Mouse (Mus musculus): ENCODE measurements around the gene Zbtb16. TPM values are rescaled to one million over a fixed set of nuclear protein-coding genes. Genes with fewer than 3 reads are reported as not detected.
A peak's percentile ranks its signal among the peaks of the same experiment; 100 is the strongest.

Zbtb16 gene
- polyA plus RNA-seq, 1 experiment from 2014 or later: 2.5 TPM

- H3K9ac ChIP-seq (replicated peaks): no peak overlapping the region
- H3K27me3 ChIP-seq (ENCODE audit: insufficient read depth, low read length): no peaks in the 10 kb centered on the region
- no peak overlapping the region for H3K4me3 ChIP-seq (ENCODE audit: low read depth, low read length)
- no peak overlapping the region for H3K4me2 ChIP-seq (ENCODE audit: low read depth, low read length)
- no peak overlapping the region for H3K27ac ChIP-seq (ENCODE audit: low read depth)
- H3K36me3 ChIP-seq (replicated peaks; ENCODE audit: insufficient read depth, low read length): no peaks in the 10 kb centered on the region
- no peak for TF ChIP-seq CTCF (IDR thresholded peaks at IDR 0.05; ENCODE audit: low read depth)
- WGBS (ENCODE audit: insufficient replicate concordance): 50% methylated on average over 4 of the region's 4 CpGs
- H3K4me1 ChIP-seq (ENCODE audit: insufficient read depth): peaks cover 56% of the 10 kb centered on the region
- ATAC-seq (no peak), DNase-seq (no peak)
- no peaks in the 10 kb centered on the region for H3K9me3 ChIP-seq (ENCODE audit: low read length)
Measured at GRCm38 (mm10) chr9:48817907-48818306, 18.1 kb downstream of the Zbtb16 start.

- Histone ChIP-seq H3K4me2 (ENCODE audit: low read depth, low read length) (peak overlapping the region; percentile 4; the same call in 1 of the 2 replicates), H3K36me3 (replicated peaks; ENCODE audit: insufficient read depth, low read length) (no peaks in the 10 kb centered on the region), H3K27me3 (ENCODE audit: insufficient read depth, low read length) (no peaks in the 10 kb centered on the region), H3K4me1 (ENCODE audit: insufficient read depth) (peaks cover 53% of the 10 kb centered on the region), H3K9me3 (ENCODE audit: low read length) (no peaks in the 10 kb centered on the region), H3K27ac (ENCODE audit: low read depth) (no peak overlapping the region), H3K9ac (replicated peaks) (no peak overlapping the region), H3K4me3 (ENCODE audit: low read depth, low read length) (no peak overlapping the region)
- WGBS (ENCODE audit: insufficient replicate concordance): 45% methylated on average over 7 of the region's 7 CpGs
- no peak for DNase-seq
- ATAC-seq: peak; percentile 32
- no peak for TF ChIP-seq EP300 (IDR thresholded peaks at IDR 0.05; ENCODE audit: low read depth)
- no peak for TF ChIP-seq CTCF (IDR thresholded peaks at IDR 0.05; ENCODE audit: low read depth)
Measured at GRCm38 (mm10) chr9:48817399-48817793, 18.6 kb downstream of the Zbtb16 start.

DNA sequence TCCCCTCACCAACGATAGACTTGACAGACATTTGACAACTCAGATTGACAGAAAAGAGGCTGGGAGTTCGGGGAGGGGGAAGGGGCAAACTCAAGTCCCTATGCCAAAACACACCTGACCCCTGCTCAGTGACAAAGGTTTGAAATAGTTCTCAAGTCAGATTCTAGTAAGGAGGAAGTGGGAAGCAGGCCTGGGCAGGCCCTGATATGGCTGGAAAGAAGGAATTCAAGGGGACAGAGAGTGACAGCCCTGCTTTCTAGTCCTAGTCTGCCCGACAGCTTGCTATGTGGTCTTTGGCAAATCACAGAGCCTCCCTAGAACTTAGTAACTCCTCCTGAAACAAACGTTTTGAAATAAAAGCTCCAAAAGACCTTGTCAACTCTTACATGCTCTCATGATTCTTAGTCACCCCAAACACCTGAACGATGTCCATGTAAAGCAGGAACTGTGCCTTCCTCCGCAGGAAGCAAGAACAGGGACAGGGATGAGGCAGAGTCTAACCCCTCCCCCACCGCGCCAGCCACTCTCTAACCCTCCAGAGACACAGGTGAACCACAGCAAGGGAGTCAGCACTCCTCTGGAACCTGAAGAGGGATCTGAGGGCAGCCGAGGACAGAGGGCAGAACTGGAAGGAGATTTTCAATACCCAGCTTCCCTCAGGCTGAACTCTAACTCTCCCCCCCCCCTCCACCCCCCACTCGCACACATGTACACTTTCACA lies 19.2 kb downstream of the Zbtb16 start:
- H3K4me1 ChIP-seq (ENCODE audit: insufficient read depth): peaks cover 51% of the 10 kb centered on the region
- H3K27me3 ChIP-seq (ENCODE audit: insufficient read depth, low read length): no peaks in the 10 kb centered on the region
- no peaks in the 10 kb centered on the region for H3K36me3 ChIP-seq (replicated peaks; ENCODE audit: insufficient read depth, low read length)
- H3K9ac ChIP-seq (replicated peaks): no peak overlapping the region
- peak overlapping the region; percentile 4; the same call in 1 of the 2 replicates for H3K4me2 ChIP-seq (ENCODE audit: low read depth, low read length)
- ATAC-seq (no peak), DNase-seq (no peak)
- H3K4me3 ChIP-seq (ENCODE audit: low read depth, low read length): no peak overlapping the region
- TF ChIP-seq EP300 (IDR thresholded peaks at IDR 0.05; ENCODE audit: low read depth) (no peak), CTCF (IDR thresholded peaks at IDR 0.05; ENCODE audit: low read depth) (no peak)
- no peaks in the 10 kb centered on the region for H3K9me3 ChIP-seq (ENCODE audit: low read length)
- H3K27ac ChIP-seq (ENCODE audit: low read depth): no peak overlapping the region
- WGBS (ENCODE audit: insufficient replicate concordance): 22% methylated on average over 10 of the region's 10 CpGs

- no peak overlapping the region for H3K9ac ChIP-seq (replicated peaks)
Measured at GRCm38 (mm10) chr9:48816157-48816556, 19.9 kb downstream of the Zbtb16 start.

GRCm38 (mm10) chr9:48814881-48815495 lies 21.0 kb downstream of the Zbtb16 start:
- H3K9me3 ChIP-seq (ENCODE audit: low read length): no peaks in the 10 kb centered on the region
- 0 out of 2 replicates have a peak, but pooled peaks cover 3% of the 10 kb centered on the region for H3K36me3 ChIP-seq (replicated peaks; ENCODE audit: insufficient read depth, low read length)
- peak overlapping the region; percentile 48 for H3K9ac ChIP-seq (replicated peaks)
- ATAC-seq: no peak
- H3K4me2 ChIP-seq (ENCODE audit: low read depth, low read length): peak overlapping the region; percentile 50
- H3K27ac ChIP-seq (ENCODE audit: low read depth): peak overlapping the region; percentile 60
- DNase-seq: no peak
- peak overlapping the region; percentile 10; the same call in 1 of the 2 replicates for H3K4me3 ChIP-seq (ENCODE audit: low read depth, low read length)
- H3K27me3 ChIP-seq (ENCODE audit: insufficient read depth, low read length): no peaks in the 10 kb centered on the region
- H3K4me1 ChIP-seq (ENCODE audit: insufficient read depth): peaks cover 36% of the 10 kb centered on the region
- TF ChIP-seq EP300 (IDR thresholded peaks at IDR 0.05; ENCODE audit: low read depth) (no peak; the same call in 1 of the 2 replicates), CTCF (IDR thresholded peaks at IDR 0.05; ENCODE audit: low read depth) (no peak)
- WGBS (ENCODE audit: insufficient replicate concordance): 44% methylated on average over 12 of the region's 12 CpGs

More at GRCm38 (mm10) chr9:48816157-48816556, 19.9 kb downstream of the Zbtb16 start:
- Histone ChIP-seq H3K4me1 (ENCODE audit: insufficient read depth) (peaks cover 45% of the 10 kb centered on the region), H3K4me3 (ENCODE audit: low read depth, low read length) (no peak overlapping the region), H3K27me3 (ENCODE audit: insufficient read depth, low read length) (no peaks in the 10 kb centered on the region), H3K9me3 (ENCODE audit: low read length) (no peaks in the 10 kb centered on the region), H3K27ac (ENCODE audit: low read depth) (no peak overlapping the region), H3K36me3 (replicated peaks; ENCODE audit: insufficient read depth, low read length) (no peaks in the 10 kb centered on the region), H3K4me2 (ENCODE audit: low read depth, low read length) (no peak overlapping the region)
- ATAC-seq: no peak
- TF ChIP-seq EP300 (IDR thresholded peaks at IDR 0.05; ENCODE audit: low read depth): no peak
- TF ChIP-seq CTCF (IDR thresholded peaks at IDR 0.05; ENCODE audit: low read depth): no peak
- no peak for DNase-seq
- 84% methylated on average over 9 of the region's 9 CpGs for WGBS (ENCODE audit: insufficient replicate concordance)
